Mouse (Mus musculus) kidney, embryonic 15.5 days (tissue): ENCODE measurements around the gene Scgb2b27. TPM values are rescaled to one million over a fixed set of nuclear protein-coding genes. Genes with fewer than 3 reads are reported as not detected.
"Not testable (repeated sequence)": the region's sequence is repeated elsewhere in the genome, so short reads cannot be mapped to it uniquely, and the experiment has no call there.

Experiments used
- ATAC-seq: fragments of 200-750 bp; cut with Nextera tagmentation; replicated peaks from 2 replicates; pipeline ENCODE4 v1.8.0; 2017; ENCODE audit warnings: moderate TSS enrichment; ENCODE audit not compliant: low FRiP score
- H3K27ac ChIP-seq: fragments of 300-500 bp; sonication (generic); 2 replicates; pipeline ENCODE4 v1.5.1; 2015; ENCODE audit warnings: mild to moderate bottlenecking, inconsistent platforms
- H3K27me3 ChIP-seq: fragments of 300-500 bp; sonication (generic); 2 replicates; pipeline ENCODE4 v1.6.1; 2015; ENCODE audit warnings: inconsistent platforms
- H3K36me3 ChIP-seq: fragments of 300-500 bp; sonication (generic); 2 replicates; pipeline ENCODE4 v1.6.1; 2015; ENCODE audit warnings: inconsistent platforms
- H3K4me1 ChIP-seq: fragments of 300-500 bp; sonication (generic); 2 replicates; pipeline ENCODE4 v1.6.1; 2015; ENCODE audit warnings: inconsistent platforms
- H3K4me2 ChIP-seq: fragments of 300-500 bp; sonication (generic); 2 replicates; pipeline ENCODE4 v1.6.1; 2015; ENCODE audit warnings: moderate library complexity, mild to moderate bottlenecking, inconsistent platforms
- H3K4me3 ChIP-seq: fragments of 300-500 bp; sonication (generic); replicated peaks from 2 replicates; pipeline ENCODE4 v1.5.1; 2015; ENCODE audit warnings: mild to moderate bottlenecking, inconsistent platforms
- H3K9ac ChIP-seq: fragments of 300-500 bp; sonication (generic); 2 replicates; pipeline ENCODE4 v1.6.1; 2015; ENCODE audit warnings: mild to moderate bottlenecking, inconsistent platforms
- H3K9me3 ChIP-seq: fragments of 300-500 bp; sonication (generic); replicated peaks from 2 replicates; pipeline ENCODE4 v1.6.1; 2016; ENCODE audit warnings: inconsistent platforms
- WGBS: fragments of 180-500 bp; shearing (Covaris S2); methylation state at CpG from one replicate; pipeline ENCODE4 v1.1.7; 2015; ENCODE audit warnings: mixed read lengths; 5-methylcytosine and 5-hydroxymethylcytosine counted together
- polyA plus RNA-seq: library from polyadenylated mRNA; unstranded; fragments of >200 nt; fragmentation: Nextera tagmentation; extraction: Ambion mirVana; gene quantifications from 2 replicates; pipeline ENCODE4 v1.2.1, GENCODE M21; 2015

The Scgb2b27 gene
- polyA plus RNA-seq = not detected in 2 replicates

DNA sequence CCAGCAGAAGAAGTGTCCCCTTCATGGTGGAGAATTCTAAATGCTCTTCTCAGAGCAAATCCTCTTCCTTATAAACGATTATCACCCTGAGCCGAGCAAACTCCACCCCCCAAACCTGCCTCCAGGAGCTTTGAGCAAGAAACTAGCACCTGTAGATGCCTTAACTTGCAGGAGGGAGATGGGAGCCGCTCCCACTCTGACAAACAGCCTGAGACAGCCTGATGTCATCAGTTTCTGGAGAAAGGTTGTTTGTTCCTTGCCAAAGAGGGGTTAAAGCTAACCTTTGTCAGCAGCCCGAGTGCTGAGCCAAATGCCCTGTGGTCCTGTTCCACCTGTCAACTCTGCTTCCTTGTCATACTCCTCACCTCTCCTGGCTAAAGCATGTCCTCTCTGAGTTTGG, at the start of gene Scgb2b27:
TSS of gene Scgb2b27 (minus strand) at position 101 of the 400 bp plus-strand sequence.
- Histone ChIP-seq H3K9ac (no peak within 1 kb of the TSS), H3K27me3 (no peaks in the 10 kb centered on the region), H3K4me2 (no peak within 1 kb of the TSS), H3K4me1 (no peaks in the 10 kb centered on the region), H3K9me3 (peaks cover 12% of the 10 kb centered on the region; the same call in 1 of the 2 replicates), H3K27ac (no peak within 1 kb of the TSS), H3K36me3 (no peaks in the 10 kb centered on the region), H3K4me3 (no peak within 1 kb of the TSS)
- 68% methylated on average over 4 of the region's 4 CpGs for WGBS
- no peak for ATAC-seq

- WGBS = 90% methylated on average over 11 of the region's 11 CpGs
- not testable (repeated sequence) for H3K36me3 ChIP-seq, H3K4me3 ChIP-seq, H3K9me3 ChIP-seq, H3K27ac ChIP-seq, H3K27me3 ChIP-seq, ATAC-seq, H3K4me1 ChIP-seq, H3K9ac ChIP-seq, H3K4me2 ChIP-seq
These were observed 22.5 kb upstream of the Scgb2b27 start for GRCm38 (mm10) chr7:34036076-34036815.

DNA sequence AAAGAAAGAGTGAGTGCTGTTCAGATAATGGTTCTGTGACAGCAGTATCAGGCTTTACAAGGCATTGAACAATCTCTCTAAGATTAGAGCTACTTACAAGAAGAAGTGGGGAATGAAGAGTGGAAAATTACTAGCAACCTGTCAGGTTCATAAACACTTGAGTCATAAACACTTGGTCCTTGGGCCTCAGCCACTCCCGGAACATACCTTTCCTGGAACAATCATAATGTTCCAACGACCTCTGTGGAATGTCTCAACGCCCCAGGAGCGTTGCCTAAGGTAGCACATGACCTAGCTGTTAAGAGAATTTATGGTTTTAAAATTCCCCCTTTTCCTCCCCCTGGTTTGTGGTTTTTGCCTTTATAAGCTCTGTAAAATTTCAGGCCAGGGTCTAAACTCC, 20.8 kb upstream of the Scgb2b27 start:
- H3K36me3 ChIP-seq, H3K4me1 ChIP-seq, H3K9ac ChIP-seq, ATAC-seq, H3K4me2 ChIP-seq, H3K27ac ChIP-seq, H3K4me3 ChIP-seq, H3K27me3 ChIP-seq: not testable (repeated sequence)
- 86% methylated on average over 4 of the region's 4 CpGs for WGBS
- peaks cover 14% of the 10 kb centered on the region; the same call in 1 of the 2 replicates for H3K9me3 ChIP-seq

GRCm38 (mm10) chr7:34030026-34030425, 16.3 kb upstream of the Scgb2b27 start:
- Histone ChIP-seq H3K4me1 (no peaks in the 10 kb centered on the region), H3K36me3 (no peaks in the 10 kb centered on the region), H3K27me3 (no peaks in the 10 kb centered on the region), H3K9ac (no peak overlapping the region), H3K4me3 (no peak overlapping the region), H3K9me3 (peaks cover 21% of the 10 kb centered on the region; the same call in 1 of the 2 replicates), H3K4me2 (no peak overlapping the region), H3K27ac (no peak overlapping the region)
- 94% methylated on average over 11 of the region's 11 CpGs for WGBS
- no peak for ATAC-seq

DNA sequence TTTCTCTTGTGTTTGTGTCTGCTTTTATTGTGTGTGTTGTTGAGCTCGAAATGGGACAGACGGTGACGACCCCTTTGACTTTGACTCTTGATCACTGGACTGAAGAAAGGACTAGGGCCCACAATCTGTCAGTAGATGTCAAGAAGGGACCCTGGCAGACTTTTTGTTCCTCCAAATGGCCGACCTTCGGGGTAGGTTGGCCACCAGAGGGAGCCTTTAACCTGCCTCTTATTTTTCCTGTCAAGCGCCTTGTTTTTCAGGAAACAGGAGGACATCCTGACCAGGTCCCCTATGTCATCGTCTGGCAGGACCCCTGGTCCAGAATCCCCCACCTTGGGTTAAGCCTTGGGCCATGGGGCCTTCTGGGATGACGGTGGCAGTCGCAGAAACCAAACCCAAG, 13.5 kb upstream of the Scgb2b27 start:
- not testable (repeated sequence) for ATAC-seq, H3K27ac ChIP-seq, H3K9ac ChIP-seq, H3K36me3 ChIP-seq, H3K4me1 ChIP-seq, H3K4me2 ChIP-seq, H3K27me3 ChIP-seq, H3K4me3 ChIP-seq
- WGBS = 84% methylated on average over 9 of the region's 9 CpGs
- H3K9me3 ChIP-seq = peaks cover 17% of the 10 kb centered on the region; the same call in 1 of the 2 replicates

GRCm38 (mm10) chr7:34025641-34026040, 11.9 kb upstream of the Scgb2b27 start:
- ATAC-seq = no peak
- H3K27ac ChIP-seq = no peak overlapping the region
- WGBS = 83% methylated on average over 4 of the region's 4 CpGs
- H3K9ac ChIP-seq = no peak overlapping the region
- H3K4me1 ChIP-seq = no peaks in the 10 kb centered on the region
- no peak overlapping the region for H3K4me2 ChIP-seq
- H3K27me3 ChIP-seq = no peaks in the 10 kb centered on the region
- peaks cover 13% of the 10 kb centered on the region; the same call in 1 of the 2 replicates for H3K9me3 ChIP-seq
- H3K4me3 ChIP-seq = no peak overlapping the region
- no peaks in the 10 kb centered on the region for H3K36me3 ChIP-seq

GRCm38 (mm10) chr7:34021183-34021582, 7.4 kb upstream of the Scgb2b27 start, which contains the start of gene Scgb1b27:
Gene Scgb1b27 (plus strand): TSS chr7:34021483.
- H3K4me2 ChIP-seq, H3K9me3 ChIP-seq, H3K9ac ChIP-seq, H3K4me1 ChIP-seq, H3K27me3 ChIP-seq, H3K36me3 ChIP-seq, H3K4me3 ChIP-seq, H3K27ac ChIP-seq, ATAC-seq: not testable (repeated sequence)
- 87% methylated on average over 1 of the region's 1 CpGs for WGBS

GRCm38 (mm10) chr7:33982281-33982680, 31.5 kb downstream of the Scgb2b27 start:
- not testable (repeated sequence) for H3K9me3 ChIP-seq, H3K4me1 ChIP-seq, H3K27me3 ChIP-seq, H3K9ac ChIP-seq, ATAC-seq, H3K36me3 ChIP-seq, H3K4me3 ChIP-seq, H3K4me2 ChIP-seq, H3K27ac ChIP-seq
- 23% methylated on average over 8 of the region's 9 CpGs for WGBS

Other genes starting within 250 kb of the Scgb2b27 start
- not detected in 2 replicates for gene Scgb2b26, start 68.9 kb downstream of the Scgb2b27 start, polyA plus RNA-seq
- gene Scgb1b27, start 7.5 kb upstream of the Scgb2b27 start, polyA plus RNA-seq = not detected in 2 replicates
- gene Scgb1b30, start 81.5 kb upstream of the Scgb2b27 start, polyA plus RNA-seq = not detected in 2 replicates
- gene Wtip, start 119.3 kb upstream of the Scgb2b27 start, polyA plus RNA-seq = 6.3 and 8.2 TPM in 2 replicates
- gene Uba2, start 155.7 kb upstream of the Scgb2b27 start, polyA plus RNA-seq = 221 and 223 TPM in 2 replicates
- 64.8 and 67.7 TPM in 2 replicates for gene Pdcd2l, start 182.7 kb upstream of the Scgb2b27 start, polyA plus RNA-seq
- 381 and 404 TPM in 2 replicates for gene Gpi1, start 216.4 kb upstream of the Scgb2b27 start, polyA plus RNA-seq
- 0.50 TPM in 1 of 2 replicates, not detected in the other for gene Gm6096, start 237.1 kb upstream of the Scgb2b27 start, polyA plus RNA-seq